Mouse (Mus musculus): ENCODE results near the gene Pmel. TPM values are rescaled to one million over a fixed set of nuclear protein-coding genes. Genes with fewer than 3 reads are reported as not detected.
A peak's percentile ranks its signal among the peaks of the same experiment; 100 is the strongest.
"Not testable (repeated sequence)": the region's sequence is repeated elsewhere in the genome, so short reads cannot be mapped to it uniquely, and the experiment has no call there.

Pmel gene
- total RNA-seq, 2 experiments from 2014 or later, result 0.33 to 0.34 TPM

GRCm38 (mm10) chr10:128715559-128716537 lies 11.9 kb downstream of the Pmel start:
- no peak for DNase-seq (ENCODE audit: low spot score in 2 of 2)
- TF ChIP-seq CTCF (conservative IDR thresholded peaks at IDR 0.05), result no peak
- Histone ChIP-seq H3K4me3 (no peak overlapping the region), H3K27ac (no peak overlapping the region)

DNA sequence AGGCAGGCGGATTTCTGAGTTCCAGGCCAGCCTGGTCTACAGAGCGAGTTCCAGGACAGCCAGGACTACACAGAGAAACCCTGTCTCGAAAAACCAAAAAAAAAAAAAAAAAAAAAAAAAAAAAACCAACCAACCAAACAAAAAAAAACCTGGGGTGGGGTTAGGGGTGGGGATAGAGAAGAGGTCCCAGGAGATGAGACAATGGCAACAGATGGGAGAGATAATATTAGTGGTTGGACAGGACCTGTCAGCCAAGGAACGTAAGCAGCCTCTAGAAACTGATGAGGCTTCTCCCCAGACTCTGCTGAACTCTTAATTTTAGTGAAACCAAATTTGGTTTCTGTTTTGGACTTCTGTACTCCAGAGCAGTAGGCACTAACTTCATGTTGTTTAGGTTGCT lies 21.5 kb downstream of the Pmel start:
- H3K27ac ChIP-seq; H3K4me3 ChIP-seq; DNase-seq (ENCODE audit: low spot score in 2 of 2): not testable (repeated sequence)

GRCm38 (mm10) chr10:128728059-128728458 lies 24.1 kb downstream of the Pmel start:
- Histone ChIP-seq H3K4me3 (no peak overlapping the region), H3K27ac (no peak overlapping the region)
- DNase-seq (ENCODE audit: low spot score in 2 of 2), result no peak
- no peak for TF ChIP-seq CTCF (conservative IDR thresholded peaks at IDR 0.05)

DNA sequence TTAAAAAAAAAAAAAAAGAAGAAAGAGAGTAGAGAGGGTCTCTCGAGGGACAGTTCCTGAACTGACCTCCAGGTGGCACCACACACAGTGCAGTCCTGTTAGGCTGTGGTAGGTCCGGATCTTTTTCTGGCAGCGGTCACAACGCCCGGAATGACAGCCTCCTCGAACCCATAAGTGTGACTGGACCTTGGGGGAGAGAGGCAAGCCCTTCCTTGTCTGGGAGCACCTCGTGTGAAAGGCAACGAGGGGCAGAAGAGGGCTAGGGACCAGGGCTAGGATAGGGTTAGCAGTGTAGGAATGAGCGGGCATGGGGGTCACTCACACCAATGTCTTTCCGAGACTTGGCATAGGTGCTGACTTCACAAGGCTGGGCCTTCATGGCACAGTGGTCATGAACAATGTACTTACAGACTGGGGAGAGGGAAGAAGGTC lies 27.0 kb downstream of the Pmel start:
- peak; percentile 97 for TF ChIP-seq CTCF (conservative IDR thresholded peaks at IDR 0.05)
- peak; percentile 46 to 70 for DNase-seq (ENCODE audit: low spot score in 2 of 2)
- H3K4me3 ChIP-seq, result no peak overlapping the region

GRCm38 (mm10) chr10:128731992-128732391 lies 28.0 kb downstream of the Pmel start:
- Histone ChIP-seq H3K4me3 (no peak overlapping the region), H3K27ac (no peak overlapping the region)
- no peak for TF ChIP-seq CTCF (conservative IDR thresholded peaks at IDR 0.05)
- no peak for DNase-seq (ENCODE audit: low spot score in 2 of 2)

More for the DNA sequence above, 27.0 kb downstream of the Pmel start:
- H3K27ac ChIP-seq, result no peak overlapping the region

GRCm38 (mm10) chr10:128737435-128737834 lies 33.4 kb downstream of the Pmel start:
- Histone ChIP-seq H3K27ac (no peak overlapping the region), H3K4me3 (peak overlapping the region; percentile 42)
- no peak for TF ChIP-seq CTCF (conservative IDR thresholded peaks at IDR 0.05)
- no peak for DNase-seq (ENCODE audit: low spot score in 2 of 2)

DNA sequence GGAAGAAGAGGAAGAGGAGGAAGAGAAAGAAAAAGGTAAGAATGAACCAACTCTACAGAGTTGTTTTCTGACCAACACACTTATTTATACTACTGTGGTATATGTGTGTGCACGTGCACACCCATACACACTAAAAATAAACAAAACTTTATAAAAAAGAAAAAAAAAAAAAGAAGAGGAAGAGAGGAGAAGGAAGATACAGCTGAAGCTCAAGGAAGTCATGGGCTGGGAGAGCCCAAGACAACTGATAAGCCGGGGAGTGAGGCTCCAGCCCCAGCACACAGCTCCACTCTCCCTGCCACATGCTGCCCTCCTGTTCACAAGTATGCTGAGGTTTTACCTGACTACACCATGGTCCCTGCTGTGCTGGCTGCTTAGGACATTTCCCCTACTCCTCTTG lies 36.3 kb downstream of the Pmel start:
- H3K27ac ChIP-seq, result no peak overlapping the region
- no peak for DNase-seq (ENCODE audit: low spot score in 2 of 2)
- H3K4me3 ChIP-seq, result no peak overlapping the region
- no peak for TF ChIP-seq CTCF (conservative IDR thresholded peaks at IDR 0.05)

DNA sequence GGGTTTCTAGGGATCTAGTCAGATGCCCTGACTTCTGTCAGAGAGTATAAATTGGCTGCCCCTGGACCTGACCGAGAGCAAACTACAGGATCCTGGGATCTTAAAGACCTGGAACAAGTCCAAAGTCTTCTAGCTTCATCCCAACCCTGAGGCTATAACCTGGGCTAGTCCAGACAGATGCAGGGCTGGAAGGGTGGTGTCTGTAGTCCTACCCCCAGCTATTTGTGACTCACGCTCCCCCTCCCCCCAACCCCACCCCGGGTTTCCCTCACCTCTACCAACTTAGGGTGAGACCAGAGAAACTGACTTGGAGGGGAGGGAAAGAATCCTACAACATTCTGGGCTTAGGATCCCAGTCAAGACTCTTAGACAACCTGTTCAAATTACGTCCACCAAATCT lies 38.6 kb downstream of the Pmel start:
- H3K4me3 ChIP-seq, result peak overlapping the region; percentile 89
- no peak for DNase-seq (ENCODE audit: low spot score in 2 of 2)
- no peak for TF ChIP-seq CTCF (conservative IDR thresholded peaks at IDR 0.05)
- no peak overlapping the region for H3K27ac ChIP-seq

DNA sequence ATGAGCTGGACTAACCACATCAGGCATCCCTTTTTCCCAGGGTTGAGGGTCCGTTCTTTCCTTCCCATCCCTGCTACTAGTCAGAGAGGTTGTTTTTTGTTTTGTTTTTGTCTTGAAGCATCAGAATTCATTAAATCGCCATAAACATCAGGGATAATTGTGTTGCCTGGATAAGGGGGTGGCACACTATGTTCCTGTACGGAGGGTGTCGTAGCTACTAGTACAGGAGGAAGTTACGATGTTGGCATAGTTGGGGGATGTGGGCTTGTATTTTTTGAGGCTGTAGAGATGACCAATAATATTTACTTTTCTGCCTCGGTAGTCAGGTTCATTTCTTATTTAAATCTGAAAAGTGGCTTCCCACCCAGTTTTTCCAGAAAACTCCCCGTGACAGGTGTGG lies 39.2 kb downstream of the Pmel start:
- no peak for TF ChIP-seq CTCF (conservative IDR thresholded peaks at IDR 0.05)
- Histone ChIP-seq H3K27ac (peak overlapping the region; percentile 85), H3K4me3 (peak overlapping the region; percentile 89)
- DNase-seq (ENCODE audit: low spot score in 2 of 2), result no peak

DNA sequence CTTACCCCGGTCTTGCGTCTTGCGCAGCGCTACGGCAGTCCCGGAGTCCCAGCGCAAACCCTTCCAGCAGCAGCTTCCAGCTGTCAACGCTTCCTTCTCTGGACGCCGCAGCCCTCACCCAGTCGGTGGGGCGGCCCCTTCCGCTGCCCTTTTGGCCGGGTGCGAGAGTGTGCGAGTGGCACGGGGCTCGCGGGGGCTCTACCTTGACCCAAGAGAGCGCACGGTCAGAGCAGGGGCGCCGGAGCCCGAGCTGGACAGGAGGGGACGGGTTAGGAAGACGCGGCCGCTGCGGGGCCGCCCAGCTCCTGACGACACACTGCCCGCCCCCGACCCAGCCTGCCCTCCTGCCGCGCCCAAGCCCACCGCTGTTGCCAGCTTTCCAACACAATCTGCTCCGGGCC lies 39.8 kb downstream of the Pmel start:
- peak in 1 of 2 experiments; percentile 12 for DNase-seq (ENCODE audit: low spot score in 2 of 2)

GRCm38 (mm10) chr10:128744211-128744610 lies 40.2 kb downstream of the Pmel start:
- no peak for DNase-seq (ENCODE audit: low spot score in 2 of 2)
- H3K4me3 ChIP-seq, result peak overlapping the region; percentile 89
- peak overlapping the region; percentile 85 for H3K27ac ChIP-seq
- TF ChIP-seq CTCF (conservative IDR thresholded peaks at IDR 0.05), result no peak

More for the DNA sequence above, 39.8 kb downstream of the Pmel start:
- Histone ChIP-seq H3K4me3 (peak overlapping the region; percentile 89), H3K27ac (peak overlapping the region; percentile 85)
- TF ChIP-seq CTCF (conservative IDR thresholded peaks at IDR 0.05), result no peak

DNA sequence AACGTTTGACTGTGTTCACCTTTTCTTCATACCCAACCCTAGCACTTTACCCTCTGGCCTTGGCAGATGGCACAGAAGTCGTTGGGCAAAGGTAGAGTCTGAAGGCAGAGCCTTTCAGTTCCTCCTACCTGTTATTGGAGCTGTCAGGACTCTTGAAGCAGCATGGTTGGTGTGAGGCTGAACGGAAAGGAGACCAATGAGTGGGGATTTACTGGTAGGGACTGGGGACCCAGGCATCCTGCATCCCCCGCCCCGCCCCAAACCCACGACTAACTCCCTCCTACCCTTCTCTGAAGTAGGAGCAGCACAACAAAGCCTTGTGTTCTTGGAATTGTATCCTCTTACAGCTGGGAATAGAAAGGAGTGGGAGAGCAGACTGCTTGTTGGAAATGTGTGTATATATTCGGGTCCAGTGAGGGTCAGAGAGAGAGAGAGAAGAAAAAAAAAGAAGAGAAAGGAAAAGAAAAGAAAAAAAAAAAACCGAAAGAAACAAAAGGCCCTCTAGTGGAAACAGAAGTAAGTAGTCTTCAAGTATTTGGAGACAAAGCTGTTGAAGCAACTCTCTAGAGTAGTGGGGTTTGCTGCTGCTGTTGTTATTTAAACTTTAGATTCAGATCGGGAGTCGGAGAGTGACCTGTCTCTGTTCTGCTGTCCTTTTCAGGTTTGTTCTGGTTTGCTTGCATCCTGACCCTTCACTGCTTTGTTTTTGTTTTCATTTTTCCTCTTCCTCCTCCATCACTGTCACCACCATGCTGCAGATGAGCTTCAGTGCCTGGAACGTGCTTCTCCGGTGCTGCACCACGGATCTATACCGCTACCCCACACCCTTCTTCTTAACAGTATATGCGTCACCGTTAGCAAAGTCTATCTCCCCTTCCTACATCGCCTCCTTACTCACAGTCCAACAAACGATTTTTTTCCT lies 40.9 kb downstream of the Pmel start, which contains the start of gene Dgka:
Gene Dgka (minus strand): TSS at position 176 of the 922 bp plus-strand sequence.
- no peak for DNase-seq (ENCODE audit: low spot score in 2 of 2)
- H3K4me3 ChIP-seq, result peak within 1 kb of the TSS; percentile 89
- H3K27ac ChIP-seq, result peak within 1 kb of the TSS; percentile 85
- peak; percentile 73 for TF ChIP-seq CTCF (conservative IDR thresholded peaks at IDR 0.05)
